Mouse (Mus musculus): Measurements from ENCODE around the gene Tox3. TPM values are rescaled to one million over a fixed set of nuclear protein-coding genes. Genes with fewer than 3 reads are reported as not detected.

Gene Tox3
- polyA plus RNA-seq (2012; rRNA removed; ENCODE audit: low replicate concordance), result 8.0 and 18.8 TPM in 2 replicates

GRCm38 (mm10) chr8:90348178-90348925 is at the start of gene Tox3:
Gene Tox3 (minus strand): TSS chr8:90348343.

All from duodenum, adult 2 months (tissue).